Mouse (Mus musculus): ENCODE measurements around the gene Nr1i2. TPM values are rescaled to one million over a fixed set of nuclear protein-coding genes. Genes with fewer than 3 reads are reported as not detected.

The Nr1i2 gene
- polyA plus RNA-seq, 1 experiment from 2014 or later: 2.6 TPM

GRCm38 (mm10) chr16:38307651-38308050 lies 13.0 kb upstream of the Nr1i2 start:
- H3K36me3 ChIP-seq: no peaks in the 10 kb centered on the region
- H3K4me3 ChIP-seq (replicated peaks): no peak overlapping the region
- H3K9ac ChIP-seq: no peak overlapping the region
- no peaks in the 10 kb centered on the region for H3K9me3 ChIP-seq (replicated peaks)
- 39% methylated on average over 7 of the region's 7 CpGs for WGBS (ENCODE audit: insufficient replicate concordance)
- H3K27ac ChIP-seq: no peak overlapping the region
- no peaks in the 10 kb centered on the region for H3K27me3 ChIP-seq
- no peak for DNase-seq
- peaks cover 8% of the 10 kb centered on the region; the same call in 1 of the 2 replicates for H3K4me1 ChIP-seq (replicated peaks)
- no peak overlapping the region for H3K4me2 ChIP-seq
- ATAC-seq (ENCODE audit: low read depth): no peak

GRCm38 (mm10) chr16:38307221-38307605 lies 12.6 kb upstream of the Nr1i2 start:
- ATAC-seq (ENCODE audit: low read depth): no peak
- WGBS (ENCODE audit: insufficient replicate concordance): 65% methylated on average over 5 of the region's 5 CpGs
- Histone ChIP-seq H3K4me1 (replicated peaks) (peaks cover 8% of the 10 kb centered on the region; the same call in 1 of the 2 replicates), H3K27ac (no peak overlapping the region), H3K27me3 (no peaks in the 10 kb centered on the region), H3K9me3 (replicated peaks) (no peaks in the 10 kb centered on the region), H3K36me3 (no peaks in the 10 kb centered on the region), H3K4me3 (replicated peaks) (no peak overlapping the region), H3K9ac (no peak overlapping the region), H3K4me2 (no peak overlapping the region)
- no peak for DNase-seq

- H3K9me3 ChIP-seq (replicated peaks): no peaks in the 10 kb centered on the region
- H3K36me3 ChIP-seq: no peaks in the 10 kb centered on the region
- H3K4me1 ChIP-seq (replicated peaks): peaks cover 8% of the 10 kb centered on the region; the same call in 1 of the 2 replicates
- no peak overlapping the region for H3K9ac ChIP-seq
- WGBS (ENCODE audit: insufficient replicate concordance): 42% methylated on average over 18 of the region's 18 CpGs
- no peak overlapping the region for H3K4me3 ChIP-seq (replicated peaks)
- no peak overlapping the region for H3K27ac ChIP-seq
- ATAC-seq (ENCODE audit: low read depth) (no peak), DNase-seq (peak; percentile 13)
- no peak overlapping the region for H3K4me2 ChIP-seq
- no peaks in the 10 kb centered on the region for H3K27me3 ChIP-seq
These were observed 12.1 kb upstream of the Nr1i2 start for GRCm38 (mm10) chr16:38306571-38307220.

GRCm38 (mm10) chr16:38304460-38305194 lies 10.0 kb upstream of the Nr1i2 start:
- Histone ChIP-seq H3K27ac (no peak overlapping the region), H3K4me3 (replicated peaks) (no peak overlapping the region), H3K36me3 (no peaks in the 10 kb centered on the region), H3K27me3 (no peaks in the 10 kb centered on the region), H3K4me2 (no peak overlapping the region), H3K9ac (no peak overlapping the region), H3K9me3 (replicated peaks) (no peaks in the 10 kb centered on the region), H3K4me1 (replicated peaks) (peaks cover 8% of the 10 kb centered on the region; the same call in 1 of the 2 replicates)
- 70% methylated on average over 17 of the region's 17 CpGs for whole genome bisulfite sequencing (ENCODE audit: insufficient replicate concordance)
- no peak for DNase-seq
- no peak for ATAC-seq (ENCODE audit: low read depth)

- ATAC-seq (ENCODE audit: low read depth) (no peak), DNase-seq (no peak)
- Histone ChIP-seq H3K4me3 (replicated peaks) (no peak overlapping the region), H3K4me1 (replicated peaks) (peaks cover 8% of the 10 kb centered on the region; the same call in 1 of the 2 replicates), H3K36me3 (no peaks in the 10 kb centered on the region), H3K9me3 (replicated peaks) (no peaks in the 10 kb centered on the region), H3K27ac (no peak overlapping the region), H3K9ac (no peak overlapping the region), H3K4me2 (no peak overlapping the region), H3K27me3 (no peaks in the 10 kb centered on the region)
- WGBS (ENCODE audit: insufficient replicate concordance): 74% methylated on average over 13 of the region's 13 CpGs
These were observed 7.7 kb upstream of the Nr1i2 start for GRCm38 (mm10) chr16:38302367-38302766.

GRCm38 (mm10) chr16:38298410-38298809 lies 3.8 kb upstream of the Nr1i2 start:
- no peak overlapping the region for H3K4me2 ChIP-seq
- H3K4me1 ChIP-seq (replicated peaks): 0 out of 2 replicates have a peak, but pooled peaks cover 3% of the 10 kb centered on the region
- H3K36me3 ChIP-seq: no peaks in the 10 kb centered on the region
- H3K9ac ChIP-seq: no peak overlapping the region
- H3K9me3 ChIP-seq (replicated peaks): no peaks in the 10 kb centered on the region
- ATAC-seq (ENCODE audit: low read depth): no peak
- H3K27me3 ChIP-seq: no peaks in the 10 kb centered on the region
- DNase-seq: no peak
- WGBS (ENCODE audit: insufficient replicate concordance): 66% methylated on average over 6 of the region's 6 CpGs
- H3K4me3 ChIP-seq (replicated peaks): no peak overlapping the region
- no peak overlapping the region for H3K27ac ChIP-seq

- H3K27me3 ChIP-seq: no peaks in the 10 kb centered on the region
- no peak overlapping the region for H3K4me2 ChIP-seq
- no peak overlapping the region for H3K4me3 ChIP-seq (replicated peaks)
- ATAC-seq (ENCODE audit: low read depth) (no peak), DNase-seq (no peak)
- 32% methylated on average over 5 of the region's 5 CpGs for WGBS (ENCODE audit: insufficient replicate concordance)
- no peaks in the 10 kb centered on the region for H3K9me3 ChIP-seq (replicated peaks)
- no peak overlapping the region for H3K9ac ChIP-seq
- H3K36me3 ChIP-seq: no peaks in the 10 kb centered on the region
- H3K4me1 ChIP-seq (replicated peaks): 0 out of 2 replicates have a peak, but pooled peaks cover 6% of the 10 kb centered on the region
- no peak overlapping the region; the same call in 1 of the 2 replicates for H3K27ac ChIP-seq
These were observed 816 bp upstream of the Nr1i2 start for GRCm38 (mm10) chr16:38295349-38295930.

- DNase-seq (no peak), ATAC-seq (ENCODE audit: low read depth) (no peak)
- H3K4me3 ChIP-seq (replicated peaks): no peak overlapping the region
- no peak overlapping the region for H3K27ac ChIP-seq
- no peaks in the 10 kb centered on the region for H3K36me3 ChIP-seq
- H3K9me3 ChIP-seq (replicated peaks): no peaks in the 10 kb centered on the region
- peaks cover 19% of the 10 kb centered on the region; the same call in 1 of the 2 replicates for H3K4me1 ChIP-seq (replicated peaks)
- H3K4me2 ChIP-seq: no peak overlapping the region
- H3K9ac ChIP-seq: no peak overlapping the region
- no peaks in the 10 kb centered on the region for H3K27me3 ChIP-seq
- WGBS (ENCODE audit: insufficient replicate concordance): 55% methylated on average over 2 of the region's 2 CpGs
These were observed 4.5 kb downstream of the Nr1i2 start for GRCm38 (mm10) chr16:38290151-38290550.

- 29% methylated on average over 6 of the region's 6 CpGs for WGBS (ENCODE audit: insufficient replicate concordance)
- Histone ChIP-seq H3K4me3 (replicated peaks) (no peak overlapping the region), H3K4me2 (no peak overlapping the region), H3K9ac (no peak overlapping the region), H3K36me3 (no peaks in the 10 kb centered on the region), H3K27ac (peak overlapping the region; percentile 58; the same call in 1 of the 2 replicates), H3K4me1 (replicated peaks) (peaks cover 19% of the 10 kb centered on the region; the same call in 1 of the 2 replicates), H3K9me3 (replicated peaks) (no peaks in the 10 kb centered on the region), H3K27me3 (no peaks in the 10 kb centered on the region)
- ATAC-seq (ENCODE audit: low read depth): no peak
- no peak for DNase-seq
These were observed 5.8 kb downstream of the Nr1i2 start for GRCm38 (mm10) chr16:38288851-38289250.

GRCm38 (mm10) chr16:38287762-38288161 lies 6.9 kb downstream of the Nr1i2 start:
- Histone ChIP-seq H3K4me1 (replicated peaks) (peaks cover 25% of the 10 kb centered on the region), H3K9me3 (replicated peaks) (no peaks in the 10 kb centered on the region), H3K36me3 (no peaks in the 10 kb centered on the region), H3K4me3 (replicated peaks) (no peak overlapping the region), H3K9ac (no peak overlapping the region), H3K4me2 (peak overlapping the region; percentile 13; the same call in 1 of the 2 replicates), H3K27ac (peak overlapping the region; percentile 58), H3K27me3 (no peaks in the 10 kb centered on the region)
- WGBS (ENCODE audit: insufficient replicate concordance): 59% methylated on average over 3 of the region's 3 CpGs
- ATAC-seq (ENCODE audit: low read depth) (peak; percentile 57), DNase-seq (no peak)

- no peaks in the 10 kb centered on the region for H3K9me3 ChIP-seq (replicated peaks)
- no peaks in the 10 kb centered on the region for H3K36me3 ChIP-seq
- WGBS (ENCODE audit: insufficient replicate concordance): 47% methylated on average over 6 of the region's 6 CpGs
- no peak overlapping the region for H3K4me3 ChIP-seq (replicated peaks)
- ATAC-seq (ENCODE audit: low read depth): peak; percentile 44
- H3K9ac ChIP-seq: no peak overlapping the region
- no peak for DNase-seq
- no peak overlapping the region for H3K4me2 ChIP-seq
- peaks cover 25% of the 10 kb centered on the region for H3K4me1 ChIP-seq (replicated peaks)
- H3K27me3 ChIP-seq: no peaks in the 10 kb centered on the region
- peak overlapping the region; percentile 58; the same call in 1 of the 2 replicates for H3K27ac ChIP-seq
These were observed 7.3 kb downstream of the Nr1i2 start for GRCm38 (mm10) chr16:38287357-38287756.
